ENCODE assay signal across 24 mouse cellular contexts in genomic region chr1:150893677-150894188, GRCm38 (mm10).
DNase-seq lines count a peak whose midpoint lies in the region; ATAC-seq and TF ChIP-seq lines count a peak whose summit lies in the region.
"Had no signal": no experiment of that assay in that cellular context is flagged by ENCODE, and none has a peak within 500 bp of the region (broad histone marks: within the 10 kb centered on the region; RNA-seq: fewer than 3 reads in every experiment).

No protein-coding gene starts in this region.

- ATAC-seq in embryonic facial prominence, embryonic 15.5 days (ENCODE audit: insufficient number of reproducible peaks, low FRiP score, low TSS enrichment, low read depth) = no peak
- no peak for ATAC-seq in kidney, embryonic 15.5 days (replicated peaks; ENCODE audit: low FRiP score)
- peak; percentile 61 for ATAC-seq in lung, postnatal 0 days
- ATAC-seq: activated CD4-positive, CD25-positive, alpha-beta regulatory T cell, adult 4 months; CD4-positive, CD25-positive, alpha-beta regulatory T cell, adult 4 months; forebrain, embryonic 13.5 days; forebrain, embryonic 15.5 days; forebrain, postnatal 0 days; Patski had no signal

- H3K27ac ChIP-seq in embryonic facial prominence, embryonic 15.5 days (replicated peaks) = 0 out of 2 replicates have a peak overlapping the region, but pooled peaks have one; percentile 17
- H3K27ac ChIP-seq in embryonic facial prominence, embryonic 10.5 days (replicated peaks) = no peak overlapping the region
- peak overlapping the region; percentile 28; the same call in 1 of the 2 replicates for H3K27ac ChIP-seq in kidney, embryonic 15.5 days
- H3K27ac ChIP-seq in kidney, adult 2 months (ENCODE audit: insufficient read depth, low read depth, low read length) = no peak overlapping the region
- H3K27ac ChIP-seq in lung, postnatal 0 days (ENCODE audit: low read length) = no peak overlapping the region
- H3K27ac ChIP-seq: embryonic facial prominence, embryonic 13.5 days; forebrain, embryonic 13.5 days; forebrain, embryonic 15.5 days had no signal

- TF ChIP-seq EP300 in lung, postnatal 0 days (IDR thresholded peaks at IDR 0.05) = 0 out of 2 replicates have a peak, but pooled peaks have one; percentile 25

- H3K4me1 ChIP-seq in embryonic facial prominence, embryonic 15.5 days = no peaks in the 10 kb centered on the region; the same call in 1 of the 2 replicates
- H3K4me1 ChIP-seq in embryonic facial prominence, embryonic 10.5 days = peaks cover 3% of the 10 kb centered on the region; the same call in 1 of the 2 replicates
- 0 out of 2 replicates have a peak, but pooled peaks cover 6% of the 10 kb centered on the region for H3K4me1 ChIP-seq in kidney, embryonic 15.5 days
- H3K4me1 ChIP-seq in kidney, adult 2 months (ENCODE audit: control insufficient read depth, insufficient read depth, low read length) = no peaks in the 10 kb centered on the region
- H3K4me1 ChIP-seq in lung, postnatal 0 days (ENCODE audit: insufficient read depth, low read depth, low read length) = no peaks in the 10 kb centered on the region
- H3K4me1 ChIP-seq: forebrain, embryonic 15.5 days had no signal

- TF ChIP-seq POLR2A in kidney, adult 2 months (IDR thresholded peaks at IDR 0.05; ENCODE audit: low read depth, low read length) = no peak

- no peak for TF ChIP-seq CTCF in kidney, adult 2 months (conservative IDR thresholded peaks at IDR 0.05; ENCODE audit: insufficient read depth, insufficient read length, low read depth, low read length)
- TF ChIP-seq CTCF in lung, postnatal 0 days (IDR thresholded peaks at IDR 0.05) = no peak

- DNase-seq in embryonic facial prominence, embryonic 10.5 days (ENCODE audit: low spot score) = no peak
- no peak for DNase-seq in kidney, adult 2 months
- peak; percentile 56 for DNase-seq in lung, postnatal 0 days (ENCODE audit: low spot score)
- DNase-seq in lung, postnatal 25 days (ENCODE audit: low spot score) = no peak
- DNase-seq: adrenal gland, adult 8-10 months; adrenal gland, postnatal 14 days; adrenal gland, postnatal 36 days; B cell, adult 2 months; cerebellum, adult 11-12 months; cerebellum, adult 2 months; cerebellum, adult 9-10 months; cerebellum, postnatal 10 days; cerebellum, postnatal 25 days; forebrain, postnatal 0 days had no signal

- no peaks in the 10 kb centered on the region for H3K36me3 ChIP-seq in embryonic facial prominence, embryonic 15.5 days
- no peaks in the 10 kb centered on the region for H3K36me3 ChIP-seq in embryonic facial prominence, embryonic 10.5 days (replicated peaks)
- H3K36me3 ChIP-seq in kidney, embryonic 15.5 days = no peaks in the 10 kb centered on the region
- no peaks in the 10 kb centered on the region for H3K36me3 ChIP-seq in kidney, adult 2 months (ENCODE audit: control insufficient read depth, insufficient read depth, low read length)
- H3K36me3 ChIP-seq in lung, postnatal 0 days (ENCODE audit: insufficient read depth, low read length) = no peaks in the 10 kb centered on the region
- H3K36me3 ChIP-seq: embryonic facial prominence, embryonic 13.5 days; forebrain, embryonic 15.5 days; G1E had no signal

- H3K4me3 ChIP-seq in embryonic facial prominence, embryonic 15.5 days (replicated peaks) = no peak overlapping the region
- H3K4me3 ChIP-seq in embryonic facial prominence, embryonic 10.5 days = no peak overlapping the region
- no peak overlapping the region for H3K4me3 ChIP-seq in kidney, embryonic 15.5 days (replicated peaks)
- no peak overlapping the region for H3K4me3 ChIP-seq in kidney, adult 2 months (ENCODE audit: insufficient read depth, low read depth, low read length)
- H3K4me3 ChIP-seq in lung, postnatal 0 days (ENCODE audit: low read depth, low read length) = no peak overlapping the region
- H3K4me3 ChIP-seq: embryonic facial prominence, embryonic 13.5 days; forebrain, embryonic 13.5 days; forebrain, embryonic 15.5 days had no signal

- no peaks in the 10 kb centered on the region for H3K9me3 ChIP-seq in embryonic facial prominence, embryonic 15.5 days (replicated peaks)
- no peaks in the 10 kb centered on the region for H3K9me3 ChIP-seq in embryonic facial prominence, embryonic 10.5 days
- H3K9me3 ChIP-seq in kidney, embryonic 15.5 days (replicated peaks) = no peaks in the 10 kb centered on the region
- H3K9me3 ChIP-seq in lung, postnatal 0 days (ENCODE audit: low read length) = no peaks in the 10 kb centered on the region
- H3K9me3 ChIP-seq: embryonic facial prominence, embryonic 13.5 days; forebrain, embryonic 13.5 days; forebrain, embryonic 15.5 days; G1E had no signal

- no peak overlapping the region for H3K4me2 ChIP-seq in embryonic facial prominence, embryonic 15.5 days (replicated peaks)
- H3K4me2 ChIP-seq in kidney, embryonic 15.5 days = no peak overlapping the region
- H3K4me2 ChIP-seq in lung, postnatal 0 days (replicated peaks; ENCODE audit: low read depth, low read length) = no peak overlapping the region
- H3K4me2 ChIP-seq: embryonic facial prominence, embryonic 13.5 days; forebrain, embryonic 13.5 days; forebrain, embryonic 15.5 days had no signal

- WGBS in embryonic facial prominence, embryonic 15.5 days = 51% methylated on average over 5 of the region's 5 CpGs
- 88% methylated on average over 5 of the region's 5 CpGs for WGBS in embryonic facial prominence, embryonic 10.5 days
- 46% methylated on average over 5 of the region's 5 CpGs for WGBS in kidney, embryonic 15.5 days
- 49% methylated on average over 5 of the region's 5 CpGs for WGBS in kidney, adult 2 months
- WGBS in lung, postnatal 0 days = 41% methylated on average over 5 of the region's 5 CpGs

- H3K9ac ChIP-seq in embryonic facial prominence, embryonic 15.5 days = no peak overlapping the region
- H3K9ac ChIP-seq in kidney, embryonic 15.5 days = no peak overlapping the region
- H3K9ac ChIP-seq in lung, postnatal 0 days (replicated peaks; ENCODE audit: low read depth) = no peak overlapping the region
- H3K9ac ChIP-seq: embryonic facial prominence, embryonic 13.5 days; forebrain, embryonic 13.5 days; forebrain, embryonic 15.5 days; forebrain, postnatal 0 days had no signal

- no peaks in the 10 kb centered on the region for H3K27me3 ChIP-seq in embryonic facial prominence, embryonic 15.5 days
- H3K27me3 ChIP-seq in embryonic facial prominence, embryonic 10.5 days (replicated peaks; ENCODE audit: low read depth, poor library complexity, severe bottlenecking) = no peaks in the 10 kb centered on the region
- no peaks in the 10 kb centered on the region for H3K27me3 ChIP-seq in kidney, embryonic 15.5 days
- no peaks in the 10 kb centered on the region for H3K27me3 ChIP-seq in kidney, adult 2 months (replicated peaks; ENCODE audit: control insufficient read depth, insufficient read depth, low read length)
- no peaks in the 10 kb centered on the region for H3K27me3 ChIP-seq in lung, postnatal 0 days (replicated peaks; ENCODE audit: insufficient read depth, low read length)
- H3K27me3 ChIP-seq: CH12.LX; embryonic facial prominence, embryonic 13.5 days; forebrain, embryonic 13.5 days; forebrain, embryonic 15.5 days; Patski had no signal

Comparison
In these comparisons a context has a peak if more than half of its experiments do, and no peak if none do; other contexts are left out.
1. H3K27ac ChIP-seq: peak in embryonic facial prominence, embryonic 15.5 days (single experiment) and kidney, embryonic 15.5 days (single experiment); none in embryonic facial prominence, embryonic 10.5 days (single experiment), kidney, adult 2 months (single experiment) and lung, postnatal 0 days (single experiment).